Mouse (Mus musculus): ENCODE data around the gene Gm20908. TPM values are rescaled to one million over a fixed set of nuclear protein-coding genes. Genes with fewer than 3 reads are reported as not detected.
"Not testable (repeated sequence)": the region's sequence is repeated elsewhere in the genome, so short reads cannot be mapped to it uniquely, and the experiment has no call there.

Gene Gm20908
- total RNA-seq (2021), result not detected
- long read RNA-seq, experiment 1, result 0 reads
- long read RNA-seq, experiment 2, result 0 reads

- DNase-seq (ENCODE audit: low spot score in 2 of 2), result not testable (repeated sequence)
Measured at GRCm38 (mm10) chrY:64472966-64473365, at the start of gene Gm20908. Gene Gm20908 (plus strand): TSS chrY:64473266.

Data from gastrocnemius, postnatal 4 days (tissue).